Mouse (Mus musculus): ENCODE data around the gene Lrrc8d. TPM values are rescaled to one million over a fixed set of nuclear protein-coding genes. Genes with fewer than 3 reads are reported as not detected.
A peak's percentile ranks its signal among the peaks of the same experiment; 100 is the strongest.

Lrrc8d gene
- polyA plus RNA-seq, 1 experiment from 2014 or later, result 8.9 TPM

DNA sequence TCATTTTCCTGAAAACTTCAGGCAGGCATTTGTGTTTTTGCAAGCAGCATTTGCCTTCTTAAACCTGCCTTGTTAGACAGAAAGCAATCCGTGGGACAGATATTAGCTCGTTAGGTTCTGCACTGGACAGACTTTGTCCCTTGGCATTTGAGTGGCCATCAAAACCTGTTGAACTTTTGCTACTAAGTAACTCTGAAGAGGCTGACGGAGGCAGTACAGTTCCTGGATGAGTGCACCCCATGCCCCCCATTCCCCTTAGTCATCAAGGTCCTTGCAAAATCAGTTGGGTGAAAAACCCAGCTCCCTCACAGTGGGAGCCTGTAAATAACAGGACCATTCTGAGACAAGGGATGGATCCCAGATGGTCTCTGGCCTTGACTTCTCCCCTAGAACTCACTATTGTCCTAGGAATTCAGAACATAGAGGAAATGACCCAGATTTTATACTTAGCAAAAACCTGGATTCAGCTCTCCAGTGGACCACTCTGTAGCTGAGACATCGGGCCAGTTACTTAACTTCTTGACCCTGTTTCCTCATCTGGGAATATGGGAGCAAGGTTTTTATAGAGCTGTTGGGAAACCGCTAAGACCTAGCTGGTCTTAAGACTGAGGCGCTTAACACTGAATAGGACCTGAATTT lies 30.5 kb downstream of the Lrrc8d start:
- 79% methylated on average over 6 of the region's 6 CpGs for WGBS

DNA sequence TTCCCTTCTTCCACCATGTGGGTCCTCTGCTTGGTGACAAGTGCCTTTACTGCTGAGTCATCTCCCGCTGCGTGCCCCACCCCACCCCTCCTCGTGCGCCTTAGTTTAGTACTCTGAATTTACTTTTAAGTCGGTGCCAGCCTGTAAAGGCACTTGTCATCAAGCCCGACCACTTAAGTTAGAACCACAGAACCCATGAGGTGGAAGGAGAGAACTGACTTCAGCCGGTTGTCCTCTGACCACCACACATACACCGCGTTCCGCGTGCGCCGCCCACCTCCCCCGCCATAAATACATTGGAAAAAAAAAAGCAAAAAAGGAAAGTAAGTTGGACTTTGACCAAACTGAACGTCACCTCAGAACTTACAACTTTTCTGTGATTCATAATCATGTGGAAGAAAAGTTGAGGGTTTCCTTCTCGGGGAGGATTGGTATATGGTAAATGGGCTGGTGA lies 31.4 kb downstream of the Lrrc8d start:
- H3K27ac ChIP-seq (ENCODE audit: low read length), result peak overlapping the region; percentile 87
- ATAC-seq, result peak; percentile 56
- WGBS, result 17% methylated on average over 16 of the region's 16 CpGs
- H3K9ac ChIP-seq (ENCODE audit: low read depth, low read length), result peak overlapping the region; percentile 77
- no peaks in the 10 kb centered on the region for H3K9me3 ChIP-seq (ENCODE audit: control insufficient read depth, low read length)
- H3K36me3 ChIP-seq (ENCODE audit: control insufficient read depth, insufficient read depth, low read length), result peaks cover 3% of the 10 kb centered on the region; the same call in 1 of the 2 replicates
- no peaks in the 10 kb centered on the region for H3K27me3 ChIP-seq (replicated peaks; ENCODE audit: control insufficient read depth, insufficient read depth, low read length)
- H3K4me3 ChIP-seq (ENCODE audit: low read length), result peak overlapping the region; percentile 67
- H3K4me1 ChIP-seq (ENCODE audit: control insufficient read depth, insufficient read depth, low read length), result peaks cover 10% of the 10 kb centered on the region
- peak overlapping the region; percentile 98 for H3K4me2 ChIP-seq (ENCODE audit: low read depth, low read length)

More for the DNA sequence above, 30.5 kb downstream of the Lrrc8d start:
- no peak overlapping the region for H3K4me3 ChIP-seq (ENCODE audit: low read length)
- no peaks in the 10 kb centered on the region for H3K27me3 ChIP-seq (replicated peaks; ENCODE audit: control insufficient read depth, insufficient read depth, low read length)
- H3K27ac ChIP-seq (ENCODE audit: low read length), result no peak overlapping the region
- no peaks in the 10 kb centered on the region for H3K9me3 ChIP-seq (ENCODE audit: control insufficient read depth, low read length)
- no peak overlapping the region for H3K9ac ChIP-seq (ENCODE audit: low read depth, low read length)
- H3K36me3 ChIP-seq (ENCODE audit: control insufficient read depth, insufficient read depth, low read length), result peaks cover 3% of the 10 kb centered on the region; the same call in 1 of the 2 replicates
- ATAC-seq, result no peak
- no peak overlapping the region for H3K4me2 ChIP-seq (ENCODE audit: low read depth, low read length)
- H3K4me1 ChIP-seq (ENCODE audit: control insufficient read depth, insufficient read depth, low read length), result peaks cover 10% of the 10 kb centered on the region

DNA sequence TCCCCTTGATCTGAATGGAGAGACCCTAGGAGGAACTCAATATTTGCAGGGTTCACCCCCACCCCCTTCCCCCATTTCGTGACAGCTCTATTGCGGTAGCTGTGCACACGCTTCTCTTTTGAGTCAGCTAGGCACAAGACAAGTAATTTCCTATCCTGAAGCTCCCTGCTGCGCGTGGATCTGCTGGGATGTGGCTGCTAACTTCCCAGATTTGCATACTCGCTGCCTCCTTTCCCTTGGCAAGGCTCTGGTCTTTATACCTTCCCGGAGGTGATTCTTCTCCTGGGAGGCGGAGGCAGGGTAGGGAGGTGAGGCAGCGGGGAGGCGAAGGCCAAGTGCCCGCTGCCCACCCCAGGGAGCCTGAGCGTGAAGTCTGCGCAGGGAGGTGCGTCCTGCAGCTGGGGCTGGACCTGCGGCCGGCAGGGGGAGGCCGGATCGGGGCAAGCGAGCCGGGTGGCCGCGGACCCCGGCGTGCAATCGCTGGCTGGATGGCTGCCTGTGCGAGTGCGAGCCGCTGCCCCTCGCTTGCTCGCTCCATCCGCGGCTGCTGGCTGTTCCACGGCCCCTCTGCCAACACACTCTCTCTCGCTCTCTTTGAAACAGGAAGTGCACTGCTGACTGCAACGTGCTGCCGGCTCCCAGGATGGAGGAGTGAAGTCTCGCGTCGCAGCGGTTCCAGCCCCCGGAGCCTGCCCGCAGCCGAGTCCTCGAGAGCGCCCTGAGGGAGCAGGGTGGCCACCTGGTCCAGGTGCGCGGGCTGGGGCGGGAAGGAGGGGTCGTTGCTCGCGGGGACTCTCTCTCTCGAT lies 32.1 kb downstream of the Lrrc8d start:
- no peaks in the 10 kb centered on the region for H3K27me3 ChIP-seq (replicated peaks; ENCODE audit: control insufficient read depth, insufficient read depth, low read length)
- peaks cover 3% of the 10 kb centered on the region; the same call in 1 of the 2 replicates for H3K36me3 ChIP-seq (ENCODE audit: control insufficient read depth, insufficient read depth, low read length)
- peak; percentile 81 for ATAC-seq
- H3K4me2 ChIP-seq (ENCODE audit: low read depth, low read length), result peak overlapping the region; percentile 98
- peak overlapping the region; percentile 87 for H3K27ac ChIP-seq (ENCODE audit: low read length)
- WGBS, result 3% methylated on average over 52 of the region's 52 CpGs
- no peaks in the 10 kb centered on the region for H3K9me3 ChIP-seq (ENCODE audit: control insufficient read depth, low read length)
- H3K9ac ChIP-seq (ENCODE audit: low read depth, low read length), result peak overlapping the region; percentile 77
- H3K4me1 ChIP-seq (ENCODE audit: control insufficient read depth, insufficient read depth, low read length), result peaks cover 10% of the 10 kb centered on the region
- H3K4me3 ChIP-seq (ENCODE audit: low read length), result peak overlapping the region; percentile 67

DNA sequence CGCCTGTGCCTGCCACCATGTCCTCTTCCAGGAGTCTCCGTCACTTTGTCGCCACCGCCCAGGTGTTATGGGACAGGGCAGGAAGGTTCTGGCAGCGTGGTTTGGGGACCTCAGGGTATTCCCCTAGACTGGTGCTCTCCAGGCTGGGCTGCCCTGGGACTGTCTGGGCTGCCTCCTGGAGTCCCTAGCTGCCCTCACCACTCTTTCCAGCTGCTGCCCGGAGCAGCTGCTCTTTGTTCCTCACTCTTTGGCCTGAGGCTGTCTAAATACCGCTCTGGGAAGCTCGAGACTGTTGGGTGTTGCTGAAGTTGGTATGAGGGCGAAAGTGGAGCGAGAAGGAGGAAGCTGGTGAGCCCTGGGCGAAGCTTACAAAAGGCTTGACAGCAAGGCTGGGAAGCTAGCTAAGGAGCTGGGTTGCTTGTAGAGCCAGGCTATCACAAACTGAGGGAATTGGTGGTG lies 32.7 kb downstream of the Lrrc8d start:
- peaks cover 3% of the 10 kb centered on the region; the same call in 1 of the 2 replicates for H3K36me3 ChIP-seq (ENCODE audit: control insufficient read depth, insufficient read depth, low read length)
- H3K4me1 ChIP-seq (ENCODE audit: control insufficient read depth, insufficient read depth, low read length), result peaks cover 10% of the 10 kb centered on the region
- peak overlapping the region; percentile 77 for H3K9ac ChIP-seq (ENCODE audit: low read depth, low read length)
- 25% methylated on average over 11 of the region's 11 CpGs for WGBS
- peak overlapping the region; percentile 67 for H3K4me3 ChIP-seq (ENCODE audit: low read length)
- no peaks in the 10 kb centered on the region for H3K9me3 ChIP-seq (ENCODE audit: control insufficient read depth, low read length)
- peak overlapping the region; percentile 87 for H3K27ac ChIP-seq (ENCODE audit: low read length)
- ATAC-seq, result peak; percentile 58
- H3K4me2 ChIP-seq (ENCODE audit: low read depth, low read length), result peak overlapping the region; percentile 98
- no peaks in the 10 kb centered on the region for H3K27me3 ChIP-seq (replicated peaks; ENCODE audit: control insufficient read depth, insufficient read depth, low read length)

DNA sequence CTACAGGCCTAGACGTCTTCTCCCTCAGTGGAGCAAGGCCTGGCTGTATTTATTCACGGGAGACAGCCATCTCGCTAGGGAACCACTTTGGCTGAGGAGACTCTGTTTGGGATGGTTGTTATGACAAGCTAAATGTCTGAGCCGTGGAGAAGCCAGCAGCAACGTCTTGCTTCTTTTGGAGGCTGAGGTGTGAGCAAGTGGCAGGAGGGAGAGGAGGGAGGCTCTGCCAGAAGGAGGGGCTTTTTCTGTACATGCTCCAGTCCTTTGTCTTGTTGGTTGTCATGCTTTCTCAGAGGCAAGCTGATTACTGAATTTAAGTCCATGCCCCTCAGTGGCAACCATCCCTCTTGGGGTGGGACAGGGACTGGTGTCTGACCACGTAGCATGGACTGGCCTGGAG lies 33.5 kb downstream of the Lrrc8d start:
- Histone ChIP-seq H3K9ac (ENCODE audit: low read depth, low read length) (no peak overlapping the region), H3K36me3 (ENCODE audit: control insufficient read depth, insufficient read depth, low read length) (peaks cover 3% of the 10 kb centered on the region; the same call in 1 of the 2 replicates), H3K27ac (ENCODE audit: low read length) (no peak overlapping the region), H3K4me3 (ENCODE audit: low read length) (no peak overlapping the region), H3K4me2 (ENCODE audit: low read depth, low read length) (no peak overlapping the region), H3K9me3 (ENCODE audit: control insufficient read depth, low read length) (no peaks in the 10 kb centered on the region), H3K4me1 (ENCODE audit: control insufficient read depth, insufficient read depth, low read length) (peaks cover 10% of the 10 kb centered on the region), H3K27me3 (replicated peaks; ENCODE audit: control insufficient read depth, insufficient read depth, low read length) (no peaks in the 10 kb centered on the region)
- ATAC-seq, result no peak
- WGBS, result 66% methylated on average over 6 of the region's 6 CpGs

DNA sequence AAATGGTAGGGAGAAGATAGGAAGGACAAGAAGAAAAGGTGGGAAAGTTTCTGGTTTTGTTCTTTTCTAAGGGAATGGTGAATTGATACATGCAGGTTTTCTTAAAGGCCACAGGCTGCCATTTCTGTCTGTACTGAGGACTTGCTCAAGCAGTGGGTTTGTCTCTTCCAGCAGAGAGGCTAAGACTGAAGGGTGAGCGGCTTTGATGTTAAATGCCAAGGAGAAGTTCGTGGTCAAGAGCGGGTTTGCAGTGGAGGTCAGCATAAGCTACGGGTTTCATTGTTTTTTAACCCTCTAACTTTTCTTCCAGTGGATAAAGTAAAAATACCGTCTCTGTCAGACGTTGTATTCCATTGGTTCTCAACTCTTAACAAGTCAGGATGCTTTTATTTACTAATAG lies 36.6 kb downstream of the Lrrc8d start:
- Histone ChIP-seq H3K36me3 (ENCODE audit: control insufficient read depth, insufficient read depth, low read length) (no peaks in the 10 kb centered on the region), H3K4me3 (ENCODE audit: low read length) (no peak overlapping the region), H3K27me3 (replicated peaks; ENCODE audit: control insufficient read depth, insufficient read depth, low read length) (no peaks in the 10 kb centered on the region), H3K9ac (ENCODE audit: low read depth, low read length) (no peak overlapping the region), H3K4me1 (ENCODE audit: control insufficient read depth, insufficient read depth, low read length) (peaks cover 8% of the 10 kb centered on the region), H3K27ac (ENCODE audit: low read length) (no peak overlapping the region), H3K4me2 (ENCODE audit: low read depth, low read length) (no peak overlapping the region), H3K9me3 (ENCODE audit: control insufficient read depth, low read length) (no peaks in the 10 kb centered on the region)
- ATAC-seq, result no peak
- whole genome bisulfite sequencing, result 87% methylated on average over 6 of the region's 6 CpGs

DNA sequence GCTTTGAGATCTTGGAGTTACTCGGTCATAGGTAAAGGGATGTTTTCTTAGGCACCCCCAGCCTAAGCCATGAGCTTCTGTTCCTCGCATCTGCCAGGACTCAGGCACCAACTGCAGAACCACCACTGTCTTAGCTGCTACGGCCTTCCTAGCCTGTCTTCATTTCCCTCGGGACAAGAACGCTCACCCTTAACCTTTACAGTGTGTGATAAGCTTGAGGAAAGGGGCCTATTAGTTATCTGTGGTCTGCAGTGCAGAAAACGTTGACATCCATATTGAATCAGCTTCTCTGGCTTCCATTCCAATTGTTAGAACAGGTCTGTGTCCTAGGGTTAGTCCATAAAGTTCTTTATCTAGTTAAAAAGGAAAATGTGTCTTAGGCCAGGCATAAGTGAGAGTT lies 37.4 kb downstream of the Lrrc8d start:
- 62% methylated on average over 6 of the region's 6 CpGs for WGBS
- Histone ChIP-seq H3K4me2 (ENCODE audit: low read depth, low read length) (no peak overlapping the region), H3K27ac (ENCODE audit: low read length) (no peak overlapping the region), H3K9me3 (ENCODE audit: control insufficient read depth, low read length) (no peaks in the 10 kb centered on the region), H3K9ac (ENCODE audit: low read depth, low read length) (no peak overlapping the region), H3K4me1 (ENCODE audit: control insufficient read depth, insufficient read depth, low read length) (peaks cover 7% of the 10 kb centered on the region), H3K4me3 (ENCODE audit: low read length) (no peak overlapping the region), H3K36me3 (ENCODE audit: control insufficient read depth, insufficient read depth, low read length) (no peaks in the 10 kb centered on the region), H3K27me3 (replicated peaks; ENCODE audit: control insufficient read depth, insufficient read depth, low read length) (no peaks in the 10 kb centered on the region)
- no peak for ATAC-seq

DNA sequence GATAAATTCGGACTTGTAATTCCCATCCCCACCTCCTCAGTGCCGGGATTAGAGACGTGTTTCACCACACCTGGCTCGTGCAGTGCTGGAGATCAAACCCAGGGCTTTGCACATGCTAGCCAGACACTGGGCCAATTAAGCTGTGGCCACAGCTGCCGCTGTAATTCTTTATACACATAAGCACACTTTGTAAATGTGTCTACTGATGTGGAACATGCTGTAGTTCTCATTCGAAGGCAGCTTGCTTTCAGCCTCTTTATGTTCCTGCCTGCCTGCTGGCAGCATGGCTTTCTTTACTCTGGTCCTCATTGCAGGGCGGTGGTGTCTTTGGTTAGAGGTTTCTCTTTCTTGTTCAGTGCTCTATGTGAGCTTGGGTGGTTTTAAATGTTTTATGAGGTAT lies 40.7 kb downstream of the Lrrc8d start:
- ATAC-seq, result no peak
- H3K4me3 ChIP-seq (ENCODE audit: low read length), result no peak overlapping the region
- H3K36me3 ChIP-seq (ENCODE audit: control insufficient read depth, insufficient read depth, low read length), result no peaks in the 10 kb centered on the region
- H3K27ac ChIP-seq (ENCODE audit: low read length), result no peak overlapping the region
- H3K4me2 ChIP-seq (ENCODE audit: low read depth, low read length), result no peak overlapping the region
- no peaks in the 10 kb centered on the region for H3K9me3 ChIP-seq (ENCODE audit: control insufficient read depth, low read length)
- no peak overlapping the region for H3K9ac ChIP-seq (ENCODE audit: low read depth, low read length)
- H3K4me1 ChIP-seq (ENCODE audit: control insufficient read depth, insufficient read depth, low read length), result peaks cover 6% of the 10 kb centered on the region; the same call in 1 of the 2 replicates
- WGBS, result 71% methylated on average over 7 of the region's 7 CpGs
- no peaks in the 10 kb centered on the region for H3K27me3 ChIP-seq (replicated peaks; ENCODE audit: control insufficient read depth, insufficient read depth, low read length)

GRCm38 (mm10) chr5:105742641-105743040 lies 42.9 kb downstream of the Lrrc8d start:
- H3K4me2 ChIP-seq (ENCODE audit: low read depth, low read length), result no peak overlapping the region
- no peak overlapping the region for H3K9ac ChIP-seq (ENCODE audit: low read depth, low read length)
- ATAC-seq, result no peak
- peaks cover 6% of the 10 kb centered on the region; the same call in 1 of the 2 replicates for H3K4me1 ChIP-seq (ENCODE audit: control insufficient read depth, insufficient read depth, low read length)
- no peak overlapping the region for H3K4me3 ChIP-seq (ENCODE audit: low read length)
- H3K9me3 ChIP-seq (ENCODE audit: control insufficient read depth, low read length), result no peaks in the 10 kb centered on the region
- no peaks in the 10 kb centered on the region for H3K27me3 ChIP-seq (replicated peaks; ENCODE audit: control insufficient read depth, insufficient read depth, low read length)
- no peak overlapping the region for H3K27ac ChIP-seq (ENCODE audit: low read length)
- H3K36me3 ChIP-seq (ENCODE audit: control insufficient read depth, insufficient read depth, low read length), result no peaks in the 10 kb centered on the region
- 72% methylated on average over 5 of the region's 5 CpGs for WGBS
